Mouse (Mus musculus): ENCODE results near the gene Gm5475.

Gene Gm5475

GRCm38 (mm10) chr15:100421758-100422197, at the start of gene Gm5475:
TSS of gene Gm5475 (plus strand) at chr15:100422147.
- peak; percentile 22 to 26 for DNase-seq

- DNase-seq = peak; percentile 85 to 91
These were observed 46.9 kb upstream of the Gm5475 start for GRCm38 (mm10) chr15:100375066-100375465.

- DNase-seq = peak; percentile 73 to 82
These were observed 44.0 kb upstream of the Gm5475 start for GRCm38 (mm10) chr15:100377847-100378505.

GRCm38 (mm10) chr15:100379658-100380057, 42.3 kb upstream of the Gm5475 start:
- no peak for DNase-seq

GRCm38 (mm10) chr15:100380104-100380503, 41.8 kb upstream of the Gm5475 start:
- peak; percentile 24 to 31 for DNase-seq

GRCm38 (mm10) chr15:100385705-100386104, 36.2 kb upstream of the Gm5475 start:
- DNase-seq = no peak

GRCm38 (mm10) chr15:100387544-100388223, 34.3 kb upstream of the Gm5475 start:
- DNase-seq = no peak

- peak in 1 of 2 experiments; percentile 17 for DNase-seq
These were observed 33.6 kb upstream of the Gm5475 start for GRCm38 (mm10) chr15:100388224-100388835.

GRCm38 (mm10) chr15:100388886-100389285, 33.1 kb upstream of the Gm5475 start:
- DNase-seq = no peak

- DNase-seq = no peak
These were observed 30.9 kb upstream of the Gm5475 start for GRCm38 (mm10) chr15:100391066-100391465.

GRCm38 (mm10) chr15:100391599-100391998, 30.3 kb upstream of the Gm5475 start:
- DNase-seq = no peak

GRCm38 (mm10) chr15:100393016-100393415, 28.9 kb upstream of the Gm5475 start:
- no peak for DNase-seq

GRCm38 (mm10) chr15:100395561-100395960, 26.4 kb upstream of the Gm5475 start:
- DNase-seq = no peak

- no peak for DNase-seq
These were observed 21.2 kb upstream of the Gm5475 start for GRCm38 (mm10) chr15:100400592-100401250.

- DNase-seq = no peak
These were observed 20.1 kb upstream of the Gm5475 start for GRCm38 (mm10) chr15:100401811-100402210.

- no peak for DNase-seq
These were observed 19.6 kb upstream of the Gm5475 start for GRCm38 (mm10) chr15:100402347-100402746.

GRCm38 (mm10) chr15:100402798-100403197, 19.1 kb upstream of the Gm5475 start:
- no peak for DNase-seq

- DNase-seq = no peak
These were observed 18.5 kb upstream of the Gm5475 start for GRCm38 (mm10) chr15:100403318-100404000.

- DNase-seq = no peak
These were observed 15.9 kb upstream of the Gm5475 start for GRCm38 (mm10) chr15:100406088-100406487.

GRCm38 (mm10) chr15:100410918-100411672, 10.9 kb upstream of the Gm5475 start:
- no peak for DNase-seq

GRCm38 (mm10) chr15:100411731-100412130, 10.2 kb upstream of the Gm5475 start:
- no peak for DNase-seq

- DNase-seq = no peak
These were observed 8.6 kb upstream of the Gm5475 start for GRCm38 (mm10) chr15:100413306-100413705.
